Mouse (Mus musculus) CD4-positive, CD25-positive, alpha-beta regulatory T cell, adult 4 months (primary cell): ENCODE data around the gene Mical3. TPM values are rescaled to one million over a fixed set of nuclear protein-coding genes. Genes with fewer than 3 reads are reported as not detected.
"Not testable (repeated sequence)": the region's sequence is repeated elsewhere in the genome, so short reads cannot be mapped to it uniquely, and the experiment has no call there.

Experiments
- ATAC-seq: one replicate; pipeline ENCODE4 v1.8.0; 2017
- polyA plus RNA-seq, 2 experiments: library from polyadenylated mRNA; unstranded; fragments of 100-300 nt; shearing (Covaris generic); gene quantifications; one replicate each; pipeline ENCODE4 v1.2.1; 2017

The Mical3 gene
- polyA plus RNA-seq, 2 experiments from 2014 or later, result 9.9 to 11.8 TPM

DNA sequence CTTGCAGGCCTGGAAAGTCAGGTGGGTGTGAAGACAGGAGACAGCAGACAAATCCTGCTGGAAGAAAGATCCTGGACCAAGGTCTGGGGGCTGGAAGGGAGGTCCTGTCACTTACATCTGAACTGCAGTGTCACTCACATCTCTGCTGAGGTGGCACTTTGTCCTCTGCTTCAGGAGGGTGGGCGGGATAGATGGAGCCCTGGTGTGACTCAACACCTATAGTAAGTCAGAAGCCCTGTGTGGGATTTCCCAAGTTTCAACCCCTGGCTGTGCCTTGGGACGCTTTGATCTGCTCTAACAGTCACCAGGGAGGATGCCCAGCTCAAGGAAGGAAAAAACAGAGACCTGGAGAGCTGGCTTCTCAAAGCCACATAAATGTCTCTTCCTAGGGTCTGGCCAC is 203.9 kb downstream of the Mical3 start:
- ATAC-seq, result no peak

- not testable (repeated sequence) for ATAC-seq
Observed at GRCm38 (mm10) chr6:120924791-120925321, 205.9 kb downstream of the Mical3 start.

- ATAC-seq, result no peak
Observed at GRCm38 (mm10) chr6:120917975-120918374, 212.8 kb downstream of the Mical3 start.

DNA sequence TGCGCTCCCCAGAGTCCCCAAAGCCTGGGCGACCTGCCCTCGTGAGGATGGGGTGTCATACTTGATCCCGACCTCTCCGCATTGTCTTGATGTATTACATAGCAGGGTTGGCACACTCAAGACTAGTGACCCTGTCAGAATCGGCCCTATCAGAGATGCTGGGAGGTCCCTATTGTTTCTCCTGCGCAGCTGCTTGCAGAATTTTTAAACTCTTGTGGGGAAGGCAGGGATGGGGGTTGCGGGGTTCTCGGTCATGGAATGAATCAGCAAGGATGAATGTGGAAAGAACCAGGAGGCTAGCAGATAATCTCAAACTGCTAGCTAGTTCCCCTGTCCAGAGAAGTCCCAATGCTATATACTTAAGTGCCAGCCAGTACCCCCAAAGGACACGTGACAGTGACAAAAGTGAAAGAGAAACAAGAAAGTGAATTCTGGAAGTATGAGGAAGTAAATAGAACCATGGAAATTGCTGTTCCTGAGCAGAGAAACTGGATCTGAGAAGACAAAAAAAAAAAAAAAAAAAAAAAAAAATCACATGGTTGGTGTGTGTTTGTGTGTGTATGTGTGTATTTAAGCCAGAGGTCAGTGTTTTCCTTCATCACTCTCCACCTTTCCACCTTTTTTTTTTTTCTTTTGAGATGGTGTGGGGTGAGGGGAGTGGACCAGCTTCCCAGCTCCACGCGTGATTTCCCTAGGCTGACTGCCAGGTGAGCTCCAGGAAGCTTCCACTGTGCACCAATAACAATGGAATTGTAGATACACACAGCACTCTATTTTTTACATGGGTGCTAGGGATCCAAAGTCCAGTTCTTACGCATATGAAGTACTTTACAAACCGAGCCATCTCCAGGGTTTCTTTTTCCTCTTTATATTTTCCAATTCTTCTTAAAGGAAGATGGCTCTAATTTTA is 213.6 kb downstream of the Mical3 start:
- peak; percentile 22 for ATAC-seq

GRCm38 (mm10) chr6:120916074-120916971 is 214.5 kb downstream of the Mical3 start, which contains the start of gene Bid:
Bid (minus strand) TSS chr6:120916853.
- ATAC-seq, result peak; percentile 85

DNA sequence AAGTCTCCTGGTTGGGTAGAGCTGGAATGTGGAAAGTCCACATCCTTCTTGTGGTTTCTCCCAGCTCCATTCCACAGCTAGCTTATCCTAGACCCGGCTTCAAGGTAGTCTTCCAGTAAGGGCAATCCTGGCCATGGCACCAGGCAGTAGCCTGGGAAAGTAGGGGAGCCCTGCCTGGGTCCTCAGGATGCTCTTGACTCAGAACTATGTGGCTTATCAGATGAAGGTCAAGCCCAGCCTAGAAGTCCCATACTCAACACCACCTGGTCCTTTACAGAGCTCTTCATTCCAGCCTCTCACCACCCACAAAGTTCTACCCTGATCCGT is 215.2 kb downstream of the Mical3 start:
- ATAC-seq, result no peak

DNA sequence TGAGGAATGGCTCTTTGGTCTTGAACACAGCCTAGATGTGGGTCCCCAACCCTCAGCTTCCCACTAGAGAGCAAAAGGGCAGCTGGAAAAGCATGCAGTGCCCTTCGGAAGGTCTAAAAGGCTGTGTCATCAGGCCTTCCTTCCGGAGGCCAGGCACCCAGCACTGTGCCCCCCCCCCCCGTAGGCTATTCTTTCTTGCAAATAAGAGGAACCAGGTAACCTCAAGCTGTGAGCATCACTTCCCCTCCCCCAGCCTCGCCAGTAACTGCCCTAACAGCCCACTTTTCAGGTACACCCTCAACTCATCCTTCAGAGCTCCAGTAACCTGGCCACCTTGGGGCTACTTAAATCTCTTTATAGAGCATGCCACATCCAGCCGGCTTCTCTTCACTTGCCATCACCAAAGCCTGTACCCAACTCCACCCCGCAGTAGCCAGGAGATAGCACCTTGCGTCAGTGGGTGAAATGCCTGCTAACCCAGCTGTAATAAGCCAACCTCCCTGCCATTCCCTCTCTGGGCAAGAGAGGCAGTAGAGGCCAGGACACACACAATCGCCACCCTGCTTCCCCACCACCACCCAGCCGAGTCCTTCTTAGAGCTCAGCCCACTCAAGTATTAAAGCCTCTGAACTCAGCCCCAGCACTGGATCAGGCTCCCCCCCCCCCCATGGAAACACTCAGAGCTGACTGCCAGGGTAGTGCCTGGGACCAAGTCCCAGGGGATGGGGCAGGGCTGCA is 215.7 kb downstream of the Mical3 start:
- ATAC-seq, result peak; percentile 29

- no peak for ATAC-seq
Observed at GRCm38 (mm10) chr6:120914533-120914910, 216.3 kb downstream of the Mical3 start.

DNA sequence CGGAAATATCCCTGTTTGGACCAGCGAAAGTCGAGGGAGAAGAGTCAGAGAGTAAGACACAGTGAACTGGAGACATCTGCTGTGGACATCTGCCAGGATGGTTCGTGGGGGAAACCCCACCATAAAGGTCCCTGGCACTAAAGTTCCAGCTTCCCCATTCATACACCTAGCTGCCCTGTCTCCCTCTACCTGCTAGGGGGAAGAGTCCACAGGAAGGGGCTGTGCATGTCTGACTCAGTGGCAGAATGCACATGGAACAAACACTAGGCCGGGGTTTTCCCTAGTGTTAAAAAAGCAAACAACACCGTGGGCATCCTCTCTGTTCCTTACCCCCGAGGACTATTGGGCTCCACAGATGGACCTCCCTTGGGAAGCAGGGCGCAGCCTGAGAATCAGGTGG is 217.0 kb downstream of the Mical3 start:
- ATAC-seq, result peak; percentile 30

GRCm38 (mm10) chr6:120912931-120913330 is 217.9 kb downstream of the Mical3 start:
- ATAC-seq, result no peak

- ATAC-seq, result no peak
Observed at GRCm38 (mm10) chr6:120911213-120912007, 219.4 kb downstream of the Mical3 start.

GRCm38 (mm10) chr6:120909501-120909900 is 221.3 kb downstream of the Mical3 start:
- ATAC-seq, result no peak

GRCm38 (mm10) chr6:120907876-120908597 is 222.8 kb downstream of the Mical3 start:
- ATAC-seq, result not testable (repeated sequence)

DNA sequence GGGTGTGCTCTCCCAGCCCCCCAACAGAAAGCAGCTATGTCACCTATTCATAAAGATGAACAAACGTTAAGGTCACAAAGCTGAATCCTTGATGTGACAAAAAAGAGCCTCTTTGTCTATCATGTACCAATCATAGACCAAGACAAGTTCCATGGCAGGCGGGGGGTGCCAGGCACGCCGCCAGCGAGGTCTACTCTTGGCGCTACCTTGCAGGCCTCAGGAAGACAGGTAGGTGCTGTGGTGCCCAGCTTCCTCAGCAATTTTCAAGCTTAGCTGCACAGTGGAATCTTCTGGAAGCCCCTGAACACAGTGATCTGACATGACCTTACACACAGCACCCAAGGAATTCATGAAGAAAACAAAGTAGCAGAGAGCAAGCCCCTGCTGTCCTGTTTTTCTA is 224.3 kb downstream of the Mical3 start:
- no peak for ATAC-seq

DNA sequence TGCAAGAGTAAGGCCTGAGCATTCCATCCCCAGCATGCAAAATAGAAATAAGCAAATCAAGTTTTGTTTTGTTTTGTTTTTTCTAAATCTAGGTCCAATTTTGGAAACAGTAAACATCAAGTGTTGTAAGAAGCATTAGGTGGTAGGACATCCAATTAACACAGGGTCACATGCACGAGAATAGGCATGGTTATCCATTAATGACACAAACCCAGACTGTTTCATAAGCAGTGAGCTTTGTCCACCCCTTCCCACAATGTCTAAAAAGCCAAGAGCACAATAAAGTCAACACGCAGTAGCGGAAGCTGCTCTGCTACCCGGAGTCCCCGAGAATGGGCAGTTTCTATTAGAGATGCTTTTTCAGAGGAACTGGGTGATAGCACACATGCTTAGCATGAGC is 225.7 kb downstream of the Mical3 start:
- ATAC-seq, result no peak

DNA sequence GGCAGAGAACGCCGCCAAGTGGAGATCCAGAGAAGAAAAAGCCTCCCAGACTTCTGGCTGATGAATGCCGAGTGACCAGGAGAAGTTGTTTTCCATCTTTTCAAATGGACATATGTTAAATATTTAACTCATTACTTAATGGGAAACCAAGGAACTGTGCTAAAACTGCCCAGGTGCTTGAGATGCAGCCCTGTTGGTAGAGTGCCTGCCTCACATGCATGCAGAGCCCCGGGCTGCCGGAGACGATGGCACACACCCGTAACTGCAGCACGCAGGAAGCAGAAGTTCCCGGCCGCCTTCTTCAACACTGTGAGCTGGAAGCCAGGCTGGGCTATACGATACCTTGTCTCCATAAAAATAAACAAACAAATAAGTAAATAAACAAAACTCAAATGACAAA is 226.8 kb downstream of the Mical3 start:
- ATAC-seq, result no peak

GRCm38 (mm10) chr6:120903450-120903912 is 227.3 kb downstream of the Mical3 start:
- ATAC-seq, result peak; percentile 51

DNA sequence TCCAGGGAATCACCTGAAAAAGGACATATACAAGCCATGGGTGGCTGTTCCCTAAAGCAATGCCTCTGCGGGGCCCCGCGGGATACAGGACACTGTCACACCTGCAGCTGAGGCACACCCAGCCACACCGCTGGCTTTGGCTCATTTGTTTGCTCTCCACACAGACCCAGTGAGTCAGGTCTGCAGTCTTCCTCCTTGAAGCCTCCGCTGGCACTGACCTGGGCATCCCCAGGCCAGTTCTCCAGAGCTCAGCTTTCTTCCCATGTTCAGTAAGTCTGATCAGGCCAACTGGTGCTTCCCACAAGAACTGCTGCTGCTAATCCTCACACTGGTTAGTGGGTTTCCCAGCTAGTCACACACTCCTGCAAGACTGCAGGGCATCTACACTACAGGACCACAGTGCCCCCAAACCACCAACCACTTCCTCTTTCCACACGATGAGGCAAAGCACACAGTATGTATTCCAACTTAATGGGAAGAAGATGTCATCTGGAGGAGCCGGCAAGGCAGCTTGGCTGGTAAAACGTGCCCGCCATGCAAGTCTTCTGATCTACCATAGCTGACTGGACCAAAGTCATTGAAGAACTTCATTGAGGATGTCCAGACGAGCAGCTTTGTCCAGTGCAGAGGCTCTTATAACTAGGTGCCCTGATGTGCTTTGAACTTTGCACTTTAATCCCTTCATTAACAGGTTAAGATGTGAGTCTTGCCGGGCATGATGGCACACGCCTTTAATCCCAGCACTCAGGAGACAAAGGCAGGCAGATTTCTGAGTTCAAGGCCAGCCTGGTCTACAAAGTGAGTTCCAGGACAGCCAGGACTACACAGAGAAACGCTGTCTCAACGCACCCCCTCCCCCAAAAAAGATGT is 228.8 kb downstream of the Mical3 start:
- no peak for ATAC-seq

GRCm38 (mm10) chr6:120898188-120898833 is 232.5 kb downstream of the Mical3 start:
- ATAC-seq, result peak; percentile 83
